Mouse (Mus musculus): Measurements from ENCODE around the gene Fbxl16.

- TF ChIP-seq POLR2A (IDR thresholded peaks at IDR 0.05; ENCODE audit: low read depth, low read length) (no peak), POLR2AphosphoS2 (IDR thresholded peaks at IDR 0.05; ENCODE audit: low read depth, low read length) (no peak)
These were observed 25.8 kb downstream of the Fbxl16 start for GRCm38 (mm10) chr17:25834595-25835222.

Measured in CH12.LX (cell line).